Mouse (Mus musculus): Measurements from ENCODE around the gene Mylk. TPM values are rescaled to one million over a fixed set of nuclear protein-coding genes. Genes with fewer than 3 reads are reported as not detected.

Mylk gene
- polyA plus RNA-seq, 1 experiment, result 233 TPM

- no peak for DNase-seq
- Histone ChIP-seq H3K4me3 (replicated peaks; ENCODE audit: extremely low read depth, low read depth, low read length) (no peak overlapping the region), H3K4me1 (ENCODE audit: control insufficient read depth, insufficient read depth, low read length) (no peaks in the 10 kb centered on the region)
- WGBS, result 74% methylated on average over 5 of the region's 5 CpGs
- TF ChIP-seq CTCF (IDR thresholded peaks at IDR 0.05; ENCODE audit: insufficient read depth, low read length) (no peak), POLR2A (IDR thresholded peaks at IDR 0.05; ENCODE audit: borderline replicate concordance, extremely low read depth, low read depth, low read length) (no peak)
Observed at GRCm38 (mm10) chr16:35006251-35006650, 261.2 kb downstream of the Mylk start.

- 57% methylated on average over 1 of the region's 1 CpGs for WGBS
- Histone ChIP-seq H3K4me1 (ENCODE audit: control insufficient read depth, insufficient read depth, low read length) (no peaks in the 10 kb centered on the region), H3K4me3 (replicated peaks; ENCODE audit: extremely low read depth, low read depth, low read length) (no peak overlapping the region)
- no peak for DNase-seq
- no peak for TF ChIP-seq CTCF (IDR thresholded peaks at IDR 0.05; ENCODE audit: insufficient read depth, low read length)
- TF ChIP-seq POLR2A (IDR thresholded peaks at IDR 0.05; ENCODE audit: borderline replicate concordance, extremely low read depth, low read depth, low read length), result no peak
Observed at GRCm38 (mm10) chr16:35007361-35007760, 262.4 kb downstream of the Mylk start.

- H3K4me1 ChIP-seq (ENCODE audit: control insufficient read depth, insufficient read depth, low read length), result no peaks in the 10 kb centered on the region
- no peak overlapping the region for H3K4me3 ChIP-seq (replicated peaks; ENCODE audit: extremely low read depth, low read depth, low read length)
- TF ChIP-seq POLR2A (IDR thresholded peaks at IDR 0.05; ENCODE audit: borderline replicate concordance, extremely low read depth, low read depth, low read length), result no peak
- no peak for TF ChIP-seq CTCF (IDR thresholded peaks at IDR 0.05; ENCODE audit: insufficient read depth, low read length)
- DNase-seq, result no peak
Observed at GRCm38 (mm10) chr16:35008447-35008846, 263.4 kb downstream of the Mylk start.

GRCm38 (mm10) chr16:35013501-35013900 is 268.5 kb downstream of the Mylk start:
- no peak for DNase-seq
- TF ChIP-seq POLR2A (IDR thresholded peaks at IDR 0.05; ENCODE audit: borderline replicate concordance, extremely low read depth, low read depth, low read length) (no peak), CTCF (IDR thresholded peaks at IDR 0.05; ENCODE audit: insufficient read depth, low read length) (no peak)
- no peaks in the 10 kb centered on the region for H3K4me1 ChIP-seq (ENCODE audit: control insufficient read depth, insufficient read depth, low read length)
- H3K4me3 ChIP-seq (replicated peaks; ENCODE audit: extremely low read depth, low read depth, low read length), result no peak overlapping the region
- WGBS, result 87% methylated on average over 2 of the region's 2 CpGs

- no peak for TF ChIP-seq POLR2A (IDR thresholded peaks at IDR 0.05; ENCODE audit: borderline replicate concordance, extremely low read depth, low read depth, low read length)
- no peak for TF ChIP-seq CTCF (IDR thresholded peaks at IDR 0.05; ENCODE audit: insufficient read depth, low read length)
- DNase-seq, result no peak
- Histone ChIP-seq H3K4me1 (ENCODE audit: control insufficient read depth, insufficient read depth, low read length) (no peaks in the 10 kb centered on the region), H3K4me3 (replicated peaks; ENCODE audit: extremely low read depth, low read depth, low read length) (no peak overlapping the region)
- 76% methylated on average over 3 of the region's 3 CpGs for WGBS
Observed at GRCm38 (mm10) chr16:35016491-35016890, 271.5 kb downstream of the Mylk start.

- 89% methylated on average over 1 of the region's 1 CpGs for WGBS
- no peak overlapping the region for H3K4me3 ChIP-seq (replicated peaks; ENCODE audit: extremely low read depth, low read depth, low read length)
- no peak for DNase-seq
- TF ChIP-seq CTCF (IDR thresholded peaks at IDR 0.05; ENCODE audit: insufficient read depth, low read length) (no peak), POLR2A (IDR thresholded peaks at IDR 0.05; ENCODE audit: borderline replicate concordance, extremely low read depth, low read depth, low read length) (no peak)
- no peaks in the 10 kb centered on the region for H3K4me1 ChIP-seq (ENCODE audit: control insufficient read depth, insufficient read depth, low read length)
Observed at GRCm38 (mm10) chr16:35018470-35018974, 273.5 kb downstream of the Mylk start.

- Histone ChIP-seq H3K4me3 (replicated peaks; ENCODE audit: extremely low read depth, low read depth, low read length) (peak overlapping the region; percentile 43), H3K4me1 (ENCODE audit: control insufficient read depth, insufficient read depth, low read length) (no peaks in the 10 kb centered on the region)
- no peak for TF ChIP-seq POLR2A (IDR thresholded peaks at IDR 0.05; ENCODE audit: borderline replicate concordance, extremely low read depth, low read depth, low read length)
- TF ChIP-seq CTCF (IDR thresholded peaks at IDR 0.05; ENCODE audit: insufficient read depth, low read length), result no peak
- DNase-seq, result no peak
- 56% methylated on average over 5 of the region's 5 CpGs for WGBS
Observed at GRCm38 (mm10) chr16:35021903-35022241, 276.9 kb downstream of the Mylk start.

GRCm38 (mm10) chr16:35022242-35023137 is 277.5 kb downstream of the Mylk start, which contains the start of gene Hacd2:
TSS of gene Hacd2 (plus strand) at chr16:35022428.
- DNase-seq, result peak; percentile 95
- no peaks in the 10 kb centered on the region for H3K4me1 ChIP-seq (ENCODE audit: control insufficient read depth, insufficient read depth, low read length)
- TF ChIP-seq CTCF (IDR thresholded peaks at IDR 0.05; ENCODE audit: insufficient read depth, low read length), result no peak
- peak; percentile 48; the same call in 1 of the 2 replicates for TF ChIP-seq POLR2A (IDR thresholded peaks at IDR 0.05; ENCODE audit: borderline replicate concordance, extremely low read depth, low read depth, low read length)
- peak within 1 kb of the TSS; percentile 69 for H3K4me3 ChIP-seq (replicated peaks; ENCODE audit: extremely low read depth, low read depth, low read length)
- 1% methylated on average over 89 of the region's 97 CpGs for WGBS

- no peak for DNase-seq
Observed at GRCm38 (mm10) chr16:35023138-35023735, 278.2 kb downstream of the Mylk start.

More at GRCm38 (mm10) chr16:35023138-35023735, 278.2 kb downstream of the Mylk start:
- TF ChIP-seq POLR2A (IDR thresholded peaks at IDR 0.05; ENCODE audit: borderline replicate concordance, extremely low read depth, low read depth, low read length) (no peak), CTCF (IDR thresholded peaks at IDR 0.05; ENCODE audit: insufficient read depth, low read length) (no peak)
- Histone ChIP-seq H3K4me1 (ENCODE audit: control insufficient read depth, insufficient read depth, low read length) (no peaks in the 10 kb centered on the region), H3K4me3 (replicated peaks; ENCODE audit: extremely low read depth, low read depth, low read length) (peak overlapping the region; percentile 69)
- WGBS, result 25% methylated on average over 8 of the region's 8 CpGs
